In the genomic region with DNA sequence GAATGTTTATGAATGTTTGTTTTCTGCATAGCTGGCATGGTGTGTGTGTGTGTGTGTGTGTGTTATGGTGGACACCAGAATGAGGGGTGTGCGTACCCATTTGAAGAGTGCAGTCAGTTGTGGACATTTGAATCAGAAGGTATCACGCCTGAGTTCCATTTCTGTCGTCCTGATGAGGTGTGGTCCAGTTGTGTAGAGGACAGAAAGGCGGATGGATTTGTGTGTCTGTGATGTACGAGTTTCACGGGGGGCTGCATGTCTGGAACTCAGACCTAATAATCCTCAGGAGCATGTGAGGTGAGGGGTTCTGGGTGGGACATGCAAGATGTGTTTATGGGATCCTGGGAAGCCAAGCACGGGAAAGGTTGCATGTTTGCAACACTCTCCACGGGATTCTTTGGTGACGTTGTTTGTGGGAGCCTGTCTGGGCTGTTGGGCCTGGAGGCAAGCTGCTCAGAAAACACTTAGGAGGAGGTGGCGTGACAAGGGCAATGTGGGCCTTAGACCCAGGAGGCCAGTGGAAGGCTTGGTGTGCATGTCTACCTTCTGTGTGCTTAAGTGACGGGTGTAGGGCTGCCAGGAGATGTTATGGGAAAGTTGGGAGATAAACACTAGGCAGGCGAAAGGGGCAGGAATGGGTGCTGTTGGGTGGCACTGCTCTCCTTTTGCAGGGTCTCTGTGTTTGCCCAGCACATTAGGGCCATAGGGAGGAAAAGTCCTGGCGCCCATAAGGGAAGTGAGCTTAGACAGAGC, we compare ENCODE assay signal across 8 mouse cellular contexts. TPM values are rescaled to one million over a fixed set of nuclear protein-coding genes. Genes with fewer than 3 reads are reported as not detected.
DNase-seq lines count a peak whose midpoint lies in the region; ATAC-seq lines count a peak whose summit lies in the region.

No protein-coding gene starts in this region.

- no peaks in the 10 kb centered on the region for H3K27me3 ChIP-seq in embryonic facial prominence, embryonic 15.5 days
- no peaks in the 10 kb centered on the region for H3K27me3 ChIP-seq in intestine, embryonic 16.5 days (replicated peaks; ENCODE audit: control insufficient read depth, insufficient read depth, low read length)

- H3K4me1 ChIP-seq in embryonic facial prominence, embryonic 15.5 days = peaks cover 30% of the 10 kb centered on the region
- peaks cover 14% of the 10 kb centered on the region for H3K4me1 ChIP-seq in intestine, embryonic 16.5 days (ENCODE audit: control insufficient read depth, insufficient read depth, low read length)

- 47% methylated on average over 13 of the region's 13 CpGs for WGBS in embryonic facial prominence, embryonic 15.5 days
- 51% methylated on average over 13 of the region's 13 CpGs for WGBS in intestine, embryonic 16.5 days

- peak overlapping the region; percentile 96 for H3K27ac ChIP-seq in embryonic facial prominence, embryonic 15.5 days (replicated peaks)
- H3K27ac ChIP-seq in intestine, embryonic 16.5 days (ENCODE audit: low read length) = no peak overlapping the region

- DNase-seq in cerebellum, adult 9-11 months = peak; percentile 61
- no peak for DNase-seq in cerebellum, postnatal 4 days (ENCODE audit: low spot score in 2 of 2)
- peak; percentile 41 for DNase-seq in lung, postnatal 36 days
- no peak for DNase-seq in ovary, postnatal 14 days (ENCODE audit: low spot score)
- no peak for DNase-seq in right cerebral cortex, postnatal 10 days (ENCODE audit: low spot score in 2 of 2)
- DNase-seq in adrenal gland, adult 8-10 months = no peak

- H3K4me3 ChIP-seq in embryonic facial prominence, embryonic 15.5 days (replicated peaks) = peak overlapping the region; percentile 93
- H3K4me3 ChIP-seq in intestine, embryonic 16.5 days (ENCODE audit: low read length) = peak overlapping the region; percentile 93

- peak overlapping the region; percentile 72 for H3K4me2 ChIP-seq in embryonic facial prominence, embryonic 15.5 days (replicated peaks)
- H3K4me2 ChIP-seq in intestine, embryonic 16.5 days (ENCODE audit: low read depth, low read length) = peak overlapping the region; percentile 78

- no peaks in the 10 kb centered on the region for H3K9me3 ChIP-seq in embryonic facial prominence, embryonic 15.5 days (replicated peaks)
- H3K9me3 ChIP-seq in intestine, embryonic 16.5 days (ENCODE audit: control insufficient read depth, low read length) = no peaks in the 10 kb centered on the region; the same call in 1 of the 2 replicates

- peak overlapping the region; percentile 90; the same call in 1 of the 2 replicates for H3K9ac ChIP-seq in embryonic facial prominence, embryonic 15.5 days
- peak overlapping the region; percentile 97; the same call in 1 of the 2 replicates for H3K9ac ChIP-seq in intestine, embryonic 16.5 days (ENCODE audit: low read depth, low read length)

- ATAC-seq in embryonic facial prominence, embryonic 15.5 days (ENCODE audit: insufficient number of reproducible peaks, low FRiP score, low TSS enrichment, low read depth) = no peak
- ATAC-seq in intestine, embryonic 16.5 days = peak; percentile 3; the same call in 1 of the 2 replicates

- H3K36me3 ChIP-seq in embryonic facial prominence, embryonic 15.5 days = 0 out of 2 replicates have a peak, but pooled peaks cover 6% of the 10 kb centered on the region
- no peaks in the 10 kb centered on the region for H3K36me3 ChIP-seq in intestine, embryonic 16.5 days (ENCODE audit: control insufficient read depth, insufficient read depth, low read length)

RNA-seq across cellular contexts. Expression of gene Zbtb4, which starts 1.3 kb away (rescaled TPM):
- 5.7 and 6.1 TPM in 2 replicates for polyA plus RNA-seq in embryonic facial prominence, embryonic 15.5 days (2015; fragmentation: Nextera tagmentation; extraction: Ambion mirVana)
- 2.3 and 2.4 TPM in 2 replicates for polyA plus RNA-seq in intestine, embryonic 16.5 days (2015; fragmentation: Nextera tagmentation; extraction: Ambion mirVana)
- total RNA-seq in adrenal gland, adult 8-10 months (2022) = 100 to 1,000 TPM in 2 of 4 experiments, 10 to 100 TPM in 2; 73.0 to 121 (median 97.6) TPM

RNA-seq across cellular contexts. Expression of gene Slc35g3, which starts 5.3 kb away (rescaled TPM):
- polyA plus RNA-seq in embryonic facial prominence, embryonic 15.5 days (2015; fragmentation: Nextera tagmentation; extraction: Ambion mirVana) = 0.15 and 0.18 TPM in 2 replicates
- polyA plus RNA-seq in intestine, embryonic 16.5 days (2015; fragmentation: Nextera tagmentation; extraction: Ambion mirVana) = 0.13 and 0.16 TPM in 2 replicates
- not detected for total RNA-seq in adrenal gland, adult 8-10 months (2022)

RNA-seq across cellular contexts. Expression of gene Polr2a, which starts 8.6 kb away (rescaled TPM):
- 24.3 and 28.2 TPM in 2 replicates for polyA plus RNA-seq in embryonic facial prominence, embryonic 15.5 days (2015; fragmentation: Nextera tagmentation; extraction: Ambion mirVana)
- polyA plus RNA-seq in intestine, embryonic 16.5 days (2015; fragmentation: Nextera tagmentation; extraction: Ambion mirVana) = 14.8 and 16.8 TPM in 2 replicates
- total RNA-seq in adrenal gland, adult 8-10 months (2022) = 100 to 1,000 TPM in 2 of 4 experiments, 10 to 100 TPM in 2; 85.2 to 125 (median 101) TPM

RNA-seq across cellular contexts. Expression of gene Chrnb1, which starts 28.7 kb away (rescaled TPM):
- polyA plus RNA-seq in embryonic facial prominence, embryonic 15.5 days (2015; fragmentation: Nextera tagmentation; extraction: Ambion mirVana) = 29.3 and 38.6 TPM in 2 replicates
- polyA plus RNA-seq in intestine, embryonic 16.5 days (2015; fragmentation: Nextera tagmentation; extraction: Ambion mirVana) = 3.9 and 4.7 TPM in 2 replicates
- total RNA-seq in adrenal gland, adult 8-10 months (2022) = 1 to 10 TPM; 1.5 to 8.1 (median 5.0) TPM

RNA-seq across cellular contexts. Expression of gene Fgf11, which starts 34.6 kb away (rescaled TPM):
- polyA plus RNA-seq in embryonic facial prominence, embryonic 15.5 days (2015; fragmentation: Nextera tagmentation; extraction: Ambion mirVana) = 4.1 and 4.4 TPM in 2 replicates
- polyA plus RNA-seq in intestine, embryonic 16.5 days (2015; fragmentation: Nextera tagmentation; extraction: Ambion mirVana) = 1.3 and 1.4 TPM in 2 replicates
- 10 to 100 TPM in 2 of 4 experiments, 1 to 10 TPM in 2; 2.5 to 32.7 (median 16.9) TPM for total RNA-seq in adrenal gland, adult 8-10 months (2022)

Comparison
In these comparisons a context has a peak if more than half of its experiments do, and no peak if none do; other contexts are left out.
1. DNase-seq: peak in cerebellum, adult 9-11 months (single experiment) and lung, postnatal 36 days (single experiment); none in cerebellum, postnatal 4 days (0 of 2), ovary, postnatal 14 days (single experiment), right cerebral cortex, postnatal 10 days (0 of 2) and adrenal gland, adult 8-10 months (single experiment).